Mouse (Mus musculus) ES-E14 (cell line): Measurements from ENCODE around the gene Zmiz1.

Source experiments
- CHD2 ChIP-seq: IDR thresholded peaks from 2 replicates; pipeline ENCODE4 v1.6.1; 2014; ENCODE audit warnings: mild to moderate bottlenecking, low read depth, low read length, inconsistent platforms
- MAFK ChIP-seq: IDR thresholded peaks from 2 replicates; pipeline ENCODE4 v1.6.1; 2014; ENCODE audit warnings: mild to moderate bottlenecking, low read depth, low read length, inconsistent platforms; ENCODE audit not compliant: insufficient read depth
- ZNF384 ChIP-seq: IDR thresholded peaks from 2 replicates; pipeline ENCODE4 v1.6.1; 2012; ENCODE audit warnings: low read depth, low read length, inconsistent platforms

- no peak for TF ChIP-seq MAFK
- TF ChIP-seq ZNF384 = no peak
- no peak for TF ChIP-seq CHD2
Observed at GRCm38 (mm10) chr14:25476048-25476447, 17.1 kb downstream of the Zmiz1 start.
